Mouse (Mus musculus): Measurements from ENCODE around the gene Kctd11. TPM values are rescaled to one million over a fixed set of nuclear protein-coding genes. Genes with fewer than 3 reads are reported as not detected.

The Kctd11 gene
- total RNA-seq, 2 experiments from 2014 or later = 4.2 to 5.4 TPM

DNA sequence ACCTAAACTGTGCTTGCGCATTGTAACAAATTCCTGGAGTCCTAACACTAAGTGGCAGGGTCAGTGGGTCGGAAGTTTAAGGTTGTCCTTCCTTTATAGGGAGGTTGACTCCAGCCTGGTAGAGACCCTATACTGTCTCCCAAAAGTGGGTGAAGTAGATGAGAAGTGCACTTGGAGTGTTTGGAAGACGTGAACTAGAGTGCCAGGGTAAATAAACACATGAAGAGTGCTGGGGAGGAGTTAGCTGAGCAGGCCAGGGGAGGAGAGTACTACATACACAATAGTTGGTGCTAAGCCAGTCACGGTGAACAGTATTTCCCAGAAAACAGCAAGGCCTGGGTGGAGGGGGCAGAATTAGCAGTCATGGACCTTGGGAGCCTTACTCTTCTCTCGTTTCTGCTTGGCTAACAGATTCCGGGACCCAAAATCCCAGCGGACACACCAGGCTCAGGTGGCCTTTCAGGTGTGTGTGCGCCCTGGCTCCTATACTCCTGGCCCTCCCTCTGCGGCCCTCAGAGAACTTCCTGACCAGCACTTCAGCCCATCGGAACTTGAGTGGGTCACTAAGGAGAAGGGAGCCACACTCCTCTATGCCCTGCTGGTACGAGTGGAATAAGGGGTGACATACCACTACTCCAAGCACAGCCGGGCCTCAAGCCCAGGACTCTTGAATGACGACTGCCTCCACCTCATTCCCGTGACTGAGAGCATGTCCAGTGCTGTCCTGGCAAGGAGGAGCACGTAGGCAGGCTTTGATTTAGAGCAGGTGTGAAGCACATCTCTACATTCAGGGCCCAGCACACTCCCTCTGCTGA, 31.7 kb upstream of the Kctd11 start:
- DNase-seq = no peak

DNA sequence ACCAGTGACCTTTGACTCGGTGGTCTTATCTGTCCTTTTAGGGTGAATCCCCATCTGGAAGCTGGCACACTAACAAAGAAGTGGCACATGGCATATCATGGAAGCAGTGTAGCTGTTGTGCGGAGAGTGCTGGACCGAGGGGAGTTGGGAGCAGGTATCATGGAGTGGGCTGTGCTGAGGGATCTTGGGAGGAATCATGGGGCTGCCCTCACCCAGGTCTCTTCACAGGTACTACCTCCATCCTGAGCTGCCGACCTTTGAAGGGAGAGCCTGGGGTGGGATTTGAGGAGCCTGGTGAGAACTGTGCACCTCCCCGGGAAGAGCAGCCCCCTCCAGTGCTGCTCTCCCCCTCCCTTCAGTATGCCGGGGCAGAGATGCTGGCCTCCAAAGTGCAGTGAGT, 30.5 kb upstream of the Kctd11 start:
- DNase-seq = no peak

DNA sequence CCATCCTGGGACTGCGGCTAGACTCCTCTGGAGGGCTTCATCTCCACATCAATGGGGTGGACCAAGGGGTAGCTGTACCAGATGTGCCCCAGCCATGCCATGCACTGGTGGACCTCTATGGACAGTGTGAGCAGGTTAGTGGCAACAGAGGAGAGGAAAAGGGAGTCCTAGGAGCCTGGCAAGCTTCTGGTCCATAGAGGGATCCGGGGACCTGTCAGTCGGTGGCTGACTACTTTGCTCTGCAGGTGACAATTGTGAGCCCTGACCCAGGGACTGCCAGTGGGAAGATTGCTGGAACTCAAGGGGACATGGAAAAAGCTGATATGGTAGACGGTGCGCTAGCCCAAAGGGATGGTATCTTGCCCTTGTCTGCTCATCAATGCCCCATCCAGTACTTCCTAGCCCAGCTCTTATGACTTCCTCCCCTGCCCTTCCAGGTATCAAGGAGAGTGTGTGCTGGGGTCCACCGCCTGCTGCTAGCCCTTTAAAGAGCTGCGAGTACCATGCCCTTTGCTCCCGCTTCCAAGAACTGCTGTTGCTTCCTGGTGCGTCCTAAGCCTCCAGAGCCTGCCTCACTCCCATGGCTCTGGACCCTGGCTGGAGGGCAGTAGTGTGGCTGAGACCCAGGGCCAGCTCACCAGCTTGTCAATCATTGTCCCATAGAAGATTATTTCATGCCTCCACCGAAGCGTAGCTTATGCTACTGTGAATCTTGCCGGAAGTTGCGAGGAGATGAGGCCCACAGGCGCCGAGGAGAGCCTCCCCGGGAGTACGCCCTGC, 29.8 kb upstream of the Kctd11 start:
- no peak for DNase-seq

DNA sequence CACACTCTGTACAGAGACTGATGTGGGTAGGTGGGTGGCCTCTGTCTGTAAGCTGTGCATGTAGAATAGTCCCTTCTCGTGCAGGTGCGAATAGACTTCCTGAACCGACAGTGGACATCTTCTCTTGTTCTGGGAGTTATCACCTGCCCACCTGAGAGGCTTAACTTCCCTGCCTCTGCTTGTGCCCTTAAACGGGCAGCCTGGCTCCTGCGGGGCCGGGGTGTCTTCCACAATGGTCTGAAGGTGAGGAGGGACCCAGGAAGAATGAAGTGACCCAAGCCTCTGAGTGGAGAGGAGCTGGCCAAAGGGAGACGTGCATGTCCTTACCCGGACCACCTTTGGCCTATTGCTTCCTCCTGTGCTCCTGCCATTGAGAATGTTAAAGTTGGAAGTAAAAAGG, 29.0 kb upstream of the Kctd11 start:
- no peak for DNase-seq

DNA sequence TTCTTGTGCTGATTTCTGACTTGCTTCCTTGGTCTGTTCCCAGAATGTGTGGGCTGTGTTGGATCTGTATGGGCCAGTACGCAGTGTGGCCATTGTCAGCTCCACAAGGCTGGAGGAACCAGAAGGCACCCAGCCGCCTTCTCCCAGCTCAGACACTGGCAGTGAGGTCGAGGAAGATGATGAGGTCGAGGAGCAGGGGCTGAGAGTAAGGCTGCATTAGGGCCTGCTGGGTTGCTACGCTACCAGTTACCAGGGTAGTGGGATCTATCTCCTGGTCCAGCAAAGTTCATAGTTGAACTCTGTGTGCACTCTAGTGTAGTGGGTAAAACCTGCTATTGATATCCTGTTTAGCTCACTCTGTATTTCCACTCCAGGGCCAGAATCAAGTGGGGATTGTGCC, 28.0 kb upstream of the Kctd11 start:
- DNase-seq = no peak

DNA sequence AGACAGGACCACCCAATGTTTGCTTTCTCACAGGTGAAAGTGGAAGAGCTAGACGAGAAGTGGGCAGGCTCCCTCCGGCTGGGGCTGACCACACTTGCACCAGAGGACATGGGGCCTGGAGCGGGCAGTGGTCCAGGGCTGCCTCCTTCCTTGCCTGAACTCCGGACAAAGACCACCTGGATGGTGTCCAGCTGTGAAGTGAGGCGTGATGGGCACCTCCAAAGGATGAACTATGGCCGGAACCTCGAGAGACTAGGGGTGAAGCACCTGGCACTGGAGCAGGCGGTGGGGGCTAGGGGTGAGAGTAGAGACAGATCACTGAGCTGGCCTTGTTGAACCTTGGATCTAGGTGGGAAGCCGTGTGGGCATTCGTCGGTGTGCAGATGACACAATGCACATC, 27.4 kb upstream of the Kctd11 start:
- DNase-seq = no peak

DNA sequence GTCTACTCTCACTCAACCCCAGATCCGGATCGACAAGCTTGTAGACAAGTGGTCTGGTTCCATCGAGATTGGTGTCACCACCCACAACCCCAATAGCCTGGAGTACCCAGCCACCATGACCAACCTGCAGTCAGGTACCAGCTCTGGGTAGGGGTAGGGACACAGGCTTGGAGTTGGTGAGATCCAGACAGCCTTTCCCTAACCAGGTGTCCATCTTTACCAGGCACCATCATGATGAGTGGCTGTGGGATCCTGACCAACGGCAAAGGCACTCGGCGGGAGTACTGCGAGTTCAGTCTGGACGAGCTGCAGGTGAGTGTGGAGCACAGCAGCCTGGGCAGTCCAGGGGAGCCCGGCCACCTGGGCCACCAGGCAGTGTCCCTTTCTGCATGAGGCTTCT, 23.1 kb upstream of the Kctd11 start:
- DNase-seq = no peak

DNA sequence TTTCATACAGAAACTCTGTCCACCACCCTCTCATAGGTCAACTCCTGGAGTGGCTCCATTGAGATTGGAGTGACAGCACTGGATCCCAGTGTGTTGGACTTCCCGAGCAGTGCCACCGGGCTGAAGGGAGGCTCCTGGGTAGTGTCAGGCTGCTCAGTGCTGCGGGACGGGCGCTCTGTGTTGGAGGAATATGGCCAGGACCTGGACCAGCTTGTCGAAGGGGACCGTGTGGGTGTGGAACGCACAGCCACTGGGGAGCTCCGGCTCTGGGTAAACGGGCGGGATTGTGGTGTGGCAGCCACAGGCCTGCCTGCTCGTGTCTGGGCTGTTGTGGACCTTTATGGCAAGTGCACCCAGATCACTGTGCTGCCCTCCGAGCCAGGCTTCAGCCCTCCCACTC, 21.8 kb upstream of the Kctd11 start:
- no peak for DNase-seq

DNA sequence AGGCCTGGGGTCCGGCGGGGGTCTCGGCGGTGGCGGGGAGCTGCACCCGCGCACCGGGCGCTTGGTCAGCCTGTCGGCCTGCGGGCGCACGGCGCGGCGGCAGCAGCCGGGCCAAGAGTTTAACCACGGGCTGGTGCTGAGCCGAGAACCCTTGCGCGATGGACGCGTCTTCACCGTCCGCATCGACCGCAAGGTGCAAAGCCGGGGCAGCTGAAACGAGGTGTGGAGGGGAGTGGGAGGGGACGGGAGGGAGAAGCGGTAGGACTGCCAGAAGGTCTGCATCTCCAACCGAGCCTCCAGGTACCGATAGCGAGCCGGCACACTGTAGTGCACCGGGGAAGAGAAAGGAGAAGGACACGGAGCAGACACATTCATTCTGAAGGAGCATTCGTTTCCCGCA, 20.8 kb upstream of the Kctd11 start:
- DNase-seq = no peak

DNA sequence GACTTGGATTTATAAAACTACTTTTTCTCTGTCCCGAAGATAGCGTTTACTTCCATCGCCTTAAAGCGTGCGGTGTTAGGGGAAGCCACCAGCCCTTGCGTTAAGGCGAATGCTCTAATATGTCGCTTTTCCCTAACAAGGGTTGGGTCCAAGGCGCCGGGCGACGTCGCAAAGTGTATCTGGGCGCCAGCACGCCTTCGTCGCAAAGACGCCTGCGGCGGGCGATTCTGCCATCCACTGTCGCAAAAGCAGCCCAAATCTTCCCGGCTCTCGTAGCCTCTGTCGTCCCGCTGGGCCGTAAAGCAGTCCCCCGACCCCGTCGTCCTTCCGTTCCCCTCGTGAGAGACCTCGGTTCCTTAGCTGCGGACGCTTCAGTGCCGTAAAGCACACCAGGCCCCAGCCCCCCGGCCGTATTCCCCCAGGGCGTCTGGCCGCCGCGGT, 20.2 kb upstream of the Kctd11 start:
- peak; percentile 95 for DNase-seq

DNA sequence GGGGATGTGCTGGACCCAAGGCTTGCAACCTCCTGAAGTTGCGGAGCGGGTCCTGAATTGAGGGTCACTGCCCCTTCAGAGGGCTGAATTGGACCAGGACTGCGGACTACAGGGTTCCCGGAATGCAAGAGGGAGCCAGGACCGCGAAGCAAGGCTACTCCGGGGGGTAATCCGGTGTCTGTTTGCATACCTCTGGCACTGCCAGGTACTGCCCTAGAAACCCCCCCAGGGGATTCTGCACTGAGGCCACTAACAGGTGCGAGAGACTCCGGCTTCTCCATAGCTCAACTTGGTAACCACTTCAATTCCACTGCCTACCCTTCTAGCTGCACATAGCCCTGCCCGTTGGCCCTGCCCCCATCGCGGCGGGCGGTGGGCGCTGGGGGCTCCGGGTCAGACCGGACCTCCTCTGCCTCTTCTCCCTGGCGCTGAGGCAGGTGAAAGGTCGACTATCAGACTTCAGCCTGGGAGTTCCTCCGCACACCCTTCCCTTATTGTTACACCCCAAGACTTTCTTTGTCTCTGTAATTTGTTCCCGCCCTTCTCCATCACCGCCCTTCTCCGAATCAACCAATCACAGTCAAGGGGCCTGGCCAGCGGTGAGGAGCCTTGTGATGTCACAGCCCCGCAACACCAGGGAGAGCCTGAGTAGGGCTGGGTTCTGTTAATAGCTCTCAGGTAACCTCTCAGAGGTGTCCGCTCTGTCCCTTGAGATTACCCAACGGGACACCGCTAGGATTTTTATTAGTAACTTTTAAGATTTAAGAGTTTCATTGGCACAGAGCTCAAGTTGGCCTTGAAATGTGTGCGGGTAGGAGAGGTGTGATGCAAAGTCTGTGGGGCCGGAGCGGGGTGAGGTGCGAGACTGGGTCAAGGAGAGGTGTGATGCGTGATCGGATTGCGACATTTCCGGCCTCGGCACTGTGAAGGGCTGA, 19.5 kb upstream of the Kctd11 start, which contains the start of the genes 2810408A11Rik and Neurl4:
Gene 2810408A11Rik (minus strand): TSS at position 517 of the 935 bp plus-strand sequence.
Gene Neurl4 (plus strand): TSS at position 602 of the 935 bp plus-strand sequence.
- peak; percentile 90 to 91 for DNase-seq

DNA sequence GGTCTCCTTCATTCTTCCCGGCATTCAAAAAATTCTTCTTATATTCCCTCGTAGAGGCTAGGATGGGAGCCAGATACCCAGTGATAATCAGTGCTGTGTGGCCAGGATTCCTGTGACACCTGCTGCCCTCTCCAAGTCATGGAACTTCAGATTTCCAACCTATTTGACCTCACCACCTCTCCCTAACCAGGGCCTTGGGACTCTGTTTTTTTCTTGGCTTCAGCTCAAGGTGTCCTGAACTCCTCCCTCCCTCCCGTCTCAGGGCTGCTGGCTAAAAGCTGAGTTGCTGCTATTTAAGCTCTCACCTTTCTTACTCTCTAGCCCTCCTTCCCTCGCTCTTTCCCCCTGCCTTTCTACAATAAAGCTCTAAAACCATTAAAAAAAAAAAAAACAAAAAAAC, 18.7 kb upstream of the Kctd11 start:
- no peak for DNase-seq

DNA sequence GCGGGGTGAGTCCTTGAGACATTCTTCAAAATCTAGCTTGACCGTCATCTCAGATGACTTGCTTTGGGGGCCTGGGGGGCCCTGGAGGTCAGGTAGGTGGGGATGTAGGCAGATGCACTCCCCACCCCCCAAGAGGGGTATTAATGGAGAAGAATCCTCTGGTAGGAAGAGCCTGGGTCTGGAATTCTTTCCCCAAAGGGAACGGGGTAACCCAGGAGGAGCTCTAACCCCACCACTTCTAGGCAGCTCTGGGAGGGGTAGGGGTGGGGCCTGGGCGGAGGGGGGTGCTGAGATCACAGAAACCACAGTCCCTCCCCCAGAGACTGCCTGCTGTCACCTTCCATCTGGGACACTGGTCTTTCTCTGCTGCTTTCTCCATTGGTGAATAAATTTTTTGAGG, 14.1 kb upstream of the Kctd11 start, which contains the start of gene Acap1:
Gene Acap1 (minus strand): TSS at position 249 of the 400 bp plus-strand sequence.
- DNase-seq = no peak

DNA sequence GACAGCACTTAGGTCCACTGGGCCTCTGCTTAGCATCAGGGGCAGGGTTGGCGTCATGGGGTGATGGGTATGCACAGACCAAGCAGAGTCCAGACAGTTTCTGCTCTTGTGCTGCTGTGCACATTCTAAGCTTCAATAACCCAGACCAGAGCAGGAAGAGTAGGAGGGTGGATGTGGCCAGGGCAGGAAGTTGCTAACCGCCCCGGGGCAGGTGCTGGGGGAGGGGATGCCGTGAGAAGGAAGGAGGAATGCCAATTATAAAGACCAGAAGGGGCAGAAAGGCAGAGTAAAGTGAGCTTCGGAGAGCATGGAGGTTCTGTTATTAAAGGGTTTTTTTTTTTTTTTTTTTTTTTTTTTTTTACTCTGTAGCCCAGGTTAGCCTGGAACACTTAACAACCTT, 13.5 kb upstream of the Kctd11 start:
- DNase-seq = no peak

DNA sequence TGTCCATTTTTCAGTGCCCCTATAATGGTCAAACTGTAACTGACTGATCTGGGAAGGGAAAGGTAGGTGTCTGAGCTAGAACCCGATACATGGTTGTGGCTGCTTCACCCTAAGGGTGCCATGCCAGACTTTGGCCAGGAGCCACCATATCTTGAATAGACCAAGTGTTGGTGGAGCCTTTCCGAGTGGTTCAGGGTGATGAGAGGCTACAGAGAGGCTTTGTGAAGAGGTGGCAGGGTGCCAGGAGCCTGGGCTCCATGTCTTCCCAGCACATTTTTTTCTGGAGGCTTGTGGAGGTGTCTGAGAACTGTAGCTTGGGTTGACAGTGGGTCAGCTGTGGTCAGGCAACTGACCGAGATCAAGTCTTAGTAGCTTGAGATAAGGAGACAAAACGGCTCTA, 10.3 kb upstream of the Kctd11 start:
- DNase-seq = no peak

DNA sequence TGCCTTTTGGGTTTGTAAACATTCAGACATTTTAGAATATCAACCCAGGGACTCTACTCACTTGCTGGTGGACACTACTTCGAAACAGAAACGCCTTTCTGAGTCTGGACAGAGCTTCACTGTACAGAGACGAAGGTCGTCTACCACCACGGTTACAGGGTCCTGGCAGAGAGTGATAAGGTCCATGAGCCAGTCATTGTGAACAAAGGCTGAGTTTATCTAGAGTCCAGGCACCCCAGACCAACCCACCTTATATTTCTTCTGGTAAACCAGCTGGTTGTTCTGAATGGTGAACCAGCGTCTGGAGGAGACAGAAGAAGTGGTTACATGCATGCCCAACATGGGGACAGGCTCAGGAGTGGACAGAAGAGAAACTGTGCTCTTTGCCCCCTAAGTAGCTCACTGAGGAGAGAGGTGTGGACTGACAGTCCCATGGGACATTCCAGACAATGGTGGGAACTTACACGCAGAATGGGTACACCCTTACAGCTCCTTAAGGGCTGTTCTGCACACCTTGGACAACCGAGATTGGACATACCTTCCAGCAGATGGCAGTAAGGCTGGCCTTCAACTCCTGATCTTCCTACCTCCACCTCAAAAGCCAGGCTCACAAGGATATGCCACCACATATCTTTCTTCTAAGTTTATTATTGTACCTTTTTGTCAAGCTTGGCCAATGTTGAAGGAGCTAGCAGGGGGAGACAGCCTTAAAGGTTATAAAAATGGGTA, 5.9 kb upstream of the Kctd11 start:
- no peak for DNase-seq

DNA sequence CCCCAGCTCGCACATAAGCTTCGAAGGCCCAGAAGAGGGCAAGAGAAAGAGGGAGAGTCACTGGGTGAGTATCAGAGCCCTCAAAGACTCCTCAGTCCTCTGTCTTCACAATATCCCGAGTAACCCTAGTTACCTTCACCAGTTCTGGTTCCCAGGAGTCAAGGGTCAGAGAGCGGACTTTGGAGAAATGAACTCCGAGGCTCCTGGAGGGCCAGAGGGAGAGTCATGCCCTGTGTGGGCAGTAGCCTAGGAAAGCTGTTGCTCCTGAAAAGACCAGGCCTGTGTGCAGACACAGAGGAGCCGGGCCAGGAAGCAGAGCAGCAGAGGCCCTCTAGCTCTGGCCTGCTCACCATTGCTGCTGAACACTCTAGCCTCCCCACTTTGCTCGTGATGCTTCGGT, 3.5 kb upstream of the Kctd11 start:
- no peak for DNase-seq

DNA sequence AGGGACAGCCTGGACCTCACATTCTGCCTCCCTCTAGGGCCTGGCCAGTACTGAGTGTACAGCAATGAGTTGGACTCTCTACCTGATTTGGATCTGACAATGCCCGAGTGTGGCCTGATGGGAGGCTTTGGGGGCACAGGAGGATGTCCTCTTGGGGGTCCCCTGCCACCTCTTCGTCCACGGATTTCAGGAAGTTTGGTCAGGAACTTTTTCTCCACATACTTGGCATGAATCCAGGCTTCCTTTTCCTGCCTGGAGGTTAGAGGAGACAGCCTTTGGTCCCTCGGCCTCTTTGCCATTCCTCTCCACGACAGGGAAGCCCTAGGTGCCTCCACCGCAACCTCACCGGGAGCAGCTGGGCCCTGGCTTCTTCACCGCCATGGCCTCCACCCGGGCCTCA, 3.0 kb upstream of the Kctd11 start:
- DNase-seq = no peak

DNA sequence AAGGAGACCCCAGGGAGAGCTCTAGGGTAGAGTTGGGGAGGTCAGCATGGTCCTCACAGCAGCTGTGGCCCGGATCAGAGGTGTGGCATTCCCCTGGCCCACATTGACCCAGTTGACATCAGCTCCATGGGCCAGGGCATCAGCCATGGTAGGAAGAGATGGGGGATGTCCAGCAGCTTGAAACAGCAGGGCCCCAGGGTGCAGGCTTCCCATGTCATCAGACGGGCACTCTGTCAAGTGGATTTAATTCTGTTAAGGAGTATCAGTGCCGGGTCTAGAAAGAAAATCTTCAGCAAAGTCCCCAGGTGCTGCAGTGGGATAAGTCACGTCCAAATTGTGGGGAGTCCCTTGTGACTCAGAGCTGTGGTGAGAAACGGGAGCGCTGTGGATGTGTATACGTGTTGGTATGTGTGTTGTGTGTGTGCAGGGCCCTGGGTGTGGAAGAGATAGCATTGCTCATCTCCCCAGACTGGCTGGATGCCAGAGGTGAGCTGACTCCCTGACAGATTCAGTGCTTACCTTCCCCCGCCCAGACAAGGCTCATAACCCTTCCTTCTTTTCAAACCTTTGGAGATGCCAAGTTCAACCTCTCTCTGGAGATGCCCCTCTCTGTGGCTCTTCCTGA, 2.4 kb upstream of the Kctd11 start:
- no peak for DNase-seq

DNA sequence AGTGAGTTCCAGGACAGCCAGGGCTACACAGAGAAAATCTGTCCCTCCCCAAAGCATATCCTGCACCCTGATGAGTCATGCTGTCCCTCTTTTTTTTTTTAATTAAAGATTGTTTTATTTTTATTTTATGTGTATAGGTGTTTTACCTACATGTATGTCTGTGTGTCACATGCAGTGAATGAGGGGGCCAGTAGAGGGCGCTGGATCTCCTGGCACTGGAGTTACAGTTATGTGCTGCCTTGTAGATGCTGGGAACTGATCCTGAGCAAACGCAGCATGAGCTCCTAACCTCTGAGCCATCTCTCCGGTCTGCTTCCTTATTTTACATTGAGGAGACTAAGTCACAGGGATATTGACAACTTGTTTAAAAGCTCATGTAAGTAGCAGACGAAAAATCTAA, 1.9 kb upstream of the Kctd11 start:
- DNase-seq = no peak

All from adrenal gland, postnatal 36 days (tissue).